Mouse (Mus musculus) myocyte (in vitro differentiated cells): ENCODE data around the gene Ly6g6f.

Source experiments
- E2F4 ChIP-seq: IDR thresholded peaks from one replicate; pipeline ENCODE4 v1.6.1; 2011; ENCODE audit warnings: mild to moderate bottlenecking, control low read depth, moderate library complexity; ENCODE audit not compliant: insufficient read depth
- MYOD1 ChIP-seq, 3 experiments: IDR thresholded peaks; one replicate each; pipeline ENCODE4 v1.6.1; 2011; ENCODE audit warnings: control low read depth in 2 of 3, low read depth in 2 of 3, mild to moderate bottlenecking in 2 of 3, moderate library complexity in 1 of 3; ENCODE audit not compliant: insufficient read length in 2 of 3, control insufficient read depth in 1 of 3
- MYOG ChIP-seq, 3 experiments: IDR thresholded peaks; one replicate each; pipeline ENCODE4 v1.6.1; 2011; ENCODE audit warnings: control low read depth in 2 of 3, low read depth in 2 of 3, mild to moderate bottlenecking in 2 of 3; ENCODE audit not compliant: insufficient read length in 2 of 3, control insufficient read depth in 1 of 3, insufficient read depth in 1 of 3
- POLR2A ChIP-seq: IDR thresholded peaks from one replicate; pipeline ENCODE4 v1.6.1; 2011; ENCODE audit warnings: low read depth, mild to moderate bottlenecking, control low read depth, moderate library complexity; ENCODE audit not compliant: insufficient read length
- POLR2AphosphoS2 ChIP-seq: IDR thresholded peaks from one replicate; pipeline ENCODE4 v1.6.1; 2011; ENCODE audit warnings: low read depth, control low read depth; ENCODE audit not compliant: insufficient read length
- TCF12 ChIP-seq: IDR thresholded peaks from one replicate; pipeline ENCODE4 v1.6.1; 2011; ENCODE audit warnings: mild to moderate bottlenecking, control low read depth; ENCODE audit not compliant: poor library complexity, insufficient read depth, severe bottlenecking

GRCm38 (mm10) chr17:35083929-35084497 lies 1.4 kb downstream of the Ly6g6f start:
- TF ChIP-seq MYOD1 (IDR thresholded peaks at IDR 0.05; ENCODE audit: control insufficient read depth in 1 of 3, insufficient read length in 2 of 3, low read depth in 2 of 3) (no peak), POLR2A (no peak), POLR2AphosphoS2 (no peak), TCF12 (no peak), E2F4 (no peak), MYOG (IDR thresholded peaks at IDR 0.05; ENCODE audit: control insufficient read depth in 1 of 3, insufficient read depth in 1 of 3, insufficient read length in 2 of 3, low read depth in 2 of 3) (no peak)
